Comparison of ENCODE assay signal across 9 mouse cellular contexts in the genomic region with DNA sequence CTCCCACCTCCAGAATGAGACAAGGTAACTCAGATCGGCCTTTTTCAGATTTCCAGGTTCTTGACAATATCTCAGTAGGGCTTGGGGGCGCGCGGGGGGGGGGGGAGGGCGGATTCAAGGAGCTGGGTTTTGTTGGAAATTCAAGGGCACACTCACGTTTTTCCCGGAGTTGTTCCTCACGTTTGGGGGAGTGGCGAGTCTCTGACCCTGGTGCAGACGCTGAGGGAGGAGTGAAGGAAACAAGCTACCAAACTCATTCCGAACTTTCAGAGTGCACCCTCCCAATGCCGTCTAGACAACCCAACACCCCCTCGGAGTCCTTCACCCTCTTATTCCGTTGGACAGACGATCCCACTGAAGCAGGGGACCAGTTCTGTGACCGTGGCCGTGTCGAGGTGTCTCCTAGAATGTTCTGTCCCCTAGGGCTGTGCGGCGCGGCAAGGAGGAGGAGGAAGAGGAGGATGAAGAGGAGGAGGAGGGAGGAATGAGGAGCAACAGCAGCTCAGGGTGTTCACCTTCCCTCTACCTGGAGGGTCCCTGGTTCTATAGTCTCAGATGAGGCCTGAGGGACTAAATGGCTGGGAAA. TPM values are rescaled to one million over a fixed set of nuclear protein-coding genes. Genes with fewer than 3 reads are reported as not detected.
DNase-seq lines count a peak whose midpoint lies in the region; ATAC-seq lines count a peak whose summit lies in the region.
"Had no signal": no experiment of that assay in that cellular context is flagged by ENCODE, and none has a peak within 500 bp of the region (broad histone marks: within the 10 kb centered on the region; RNA-seq: fewer than 3 reads in every experiment).

No protein-coding gene starts in this region.

- H3K4me3 ChIP-seq in heart, embryonic 12.5 days: peak overlapping the region; percentile 52
- H3K4me3 ChIP-seq in embryonic facial prominence, embryonic 10.5 days: peak overlapping the region; percentile 56
- no peak overlapping the region for H3K4me3 ChIP-seq in hindbrain, embryonic 16.5 days (ENCODE audit: low read length)
- H3K4me3 ChIP-seq in midbrain, embryonic 14.5 days (replicated peaks; ENCODE audit: low read depth, low read length): peak overlapping the region; percentile 19; the same call in 1 of the 2 replicates

- H3K4me1 ChIP-seq in heart, embryonic 12.5 days (replicated peaks): peaks cover 38% of the 10 kb centered on the region
- peaks cover 54% of the 10 kb centered on the region for H3K4me1 ChIP-seq in embryonic facial prominence, embryonic 10.5 days
- peaks cover 22% of the 10 kb centered on the region for H3K4me1 ChIP-seq in hindbrain, embryonic 16.5 days (ENCODE audit: control insufficient read depth, insufficient read depth, low read depth, low read length)
- peaks cover 31% of the 10 kb centered on the region for H3K4me1 ChIP-seq in midbrain, embryonic 14.5 days (ENCODE audit: control insufficient read depth, insufficient read depth, low read length)

- peaks cover 71% of the 10 kb centered on the region for H3K27me3 ChIP-seq in heart, embryonic 12.5 days (replicated peaks)
- H3K27me3 ChIP-seq in embryonic facial prominence, embryonic 10.5 days (replicated peaks; ENCODE audit: low read depth, poor library complexity, severe bottlenecking): peaks cover 100% of the 10 kb centered on the region
- peaks cover 46% of the 10 kb centered on the region for H3K27me3 ChIP-seq in hindbrain, embryonic 16.5 days (replicated peaks; ENCODE audit: control insufficient read depth, insufficient read depth, low read length)
- H3K27me3 ChIP-seq in midbrain, embryonic 14.5 days (ENCODE audit: control insufficient read depth, insufficient read depth, low read length): peaks cover 92% of the 10 kb centered on the region

- H3K36me3 ChIP-seq in heart, embryonic 12.5 days: no peaks in the 10 kb centered on the region
- no peaks in the 10 kb centered on the region for H3K36me3 ChIP-seq in embryonic facial prominence, embryonic 10.5 days (replicated peaks)
- H3K36me3 ChIP-seq in hindbrain, embryonic 16.5 days (ENCODE audit: control insufficient read depth, insufficient read depth, low read length): no peaks in the 10 kb centered on the region
- H3K36me3 ChIP-seq in midbrain, embryonic 14.5 days (ENCODE audit: control insufficient read depth, insufficient read depth, low read length): no peaks in the 10 kb centered on the region

- 0 out of 2 replicates have a peak, but pooled peaks cover 5% of the 10 kb centered on the region for H3K9me3 ChIP-seq in heart, embryonic 12.5 days (replicated peaks)
- no peaks in the 10 kb centered on the region for H3K9me3 ChIP-seq in embryonic facial prominence, embryonic 10.5 days
- H3K9me3 ChIP-seq in hindbrain, embryonic 16.5 days (ENCODE audit: control insufficient read depth, low read length): no peaks in the 10 kb centered on the region
- no peaks in the 10 kb centered on the region for H3K9me3 ChIP-seq in midbrain, embryonic 14.5 days (ENCODE audit: control insufficient read depth, low read length)

- H3K4me2 ChIP-seq in heart, embryonic 12.5 days: peak overlapping the region; percentile 90
- peak overlapping the region; percentile 59; the same call in 1 of the 2 replicates for H3K4me2 ChIP-seq in hindbrain, embryonic 16.5 days (ENCODE audit: low read length)
- peak overlapping the region; percentile 48 for H3K4me2 ChIP-seq in midbrain, embryonic 14.5 days (ENCODE audit: low read length)

- intact Hi-C loops in heart, postnatal 10 days (cut with DNase I): no loop called here

- H3K9ac ChIP-seq in heart, embryonic 12.5 days: no peak overlapping the region
- H3K9ac ChIP-seq in hindbrain, embryonic 16.5 days (ENCODE audit: low read depth, low read length): no peak overlapping the region
- H3K9ac ChIP-seq in midbrain, embryonic 14.5 days (replicated peaks; ENCODE audit: low read length): no peak overlapping the region

- WGBS in heart, embryonic 12.5 days: 5% methylated on average over 21 of the region's 21 CpGs
- WGBS in embryonic facial prominence, embryonic 10.5 days: 1% methylated on average over 21 of the region's 21 CpGs
- under 1% methylated on average over 20 of the region's 21 CpGs for WGBS in hindbrain, embryonic 16.5 days
- WGBS in midbrain, embryonic 14.5 days: 1% methylated on average over 20 of the region's 21 CpGs

- no peak for DNase-seq in heart, postnatal 10 days
- peak; percentile 44 for DNase-seq in embryonic facial prominence, embryonic 10.5 days (ENCODE audit: low spot score)
- DNase-seq in midbrain, embryonic 14.5 days: no peak
- no peak for DNase-seq in adrenal gland, postnatal 14 days
- no peak for DNase-seq in c-Kit-positive CD71-positive TER-119-positive erythroid progenitor cells, embryonic 14.5 days (ENCODE audit: low spot score)

- no peak overlapping the region for H3K27ac ChIP-seq in heart, embryonic 12.5 days (ENCODE audit: poor library complexity, severe bottlenecking)
- H3K27ac ChIP-seq in embryonic facial prominence, embryonic 10.5 days (replicated peaks): no peak overlapping the region
- no peak overlapping the region for H3K27ac ChIP-seq in hindbrain, embryonic 16.5 days (ENCODE audit: low read depth, low read length)
- no peak overlapping the region for H3K27ac ChIP-seq in midbrain, embryonic 14.5 days (replicated peaks; ENCODE audit: low read depth, low read length)

- no peak for ATAC-seq in heart, embryonic 12.5 days (ENCODE audit: insufficient number of reproducible peaks, low FRiP score)
- ATAC-seq in hindbrain, embryonic 16.5 days: no peak
- no peak for ATAC-seq in midbrain, embryonic 14.5 days (ENCODE audit: low FRiP score, low TSS enrichment)
- no peak for ATAC-seq in inflammation-experienced regulatory T-cells, adult 6 months

RNA-seq across cellular contexts. Expression of gene Nr5a2, which starts 8.2 kb away (rescaled TPM):
- polyA plus RNA-seq in heart, embryonic 12.5 days (2016; fragmentation: Nextera tagmentation; extraction: Ambion mirVana): 0.04 and 0.12 TPM in 2 replicates
- 1 to 10 TPM; 3.3 to 4.4 TPM for total RNA-seq in heart, postnatal 10 days (2021)
- polyA plus RNA-seq in embryonic facial prominence, embryonic 10.5 days (2016; fragmentation: Nextera tagmentation; extraction: Ambion mirVana): 1.1 and 1.3 TPM in 2 replicates
- 0.55 and 0.57 TPM in 2 replicates for polyA plus RNA-seq in hindbrain, embryonic 16.5 days (2015; fragmentation: Nextera tagmentation; extraction: Ambion mirVana)
- polyA plus RNA-seq in midbrain, embryonic 14.5 days (2014; fragmentation: Nextera tagmentation; extraction: Ambion mirVana): 1.6 and 1.7 TPM in 2 replicates
- total RNA-seq in adrenal gland, postnatal 14 days (2021): 4.0 and 8.3 TPM in 2 replicates
- not detected for polyA plus RNA-seq in inflammation-experienced regulatory T-cells, adult 6 months (2017; shearing (Covaris generic))
- total RNA-seq: monocyte, adult 5-6 weeks had no signal
